Mouse (Mus musculus) right cerebral cortex, postnatal 25 days (tissue): Measurements from ENCODE around the gene Serpina1e.
"Not testable (repeated sequence)": the region's sequence is repeated elsewhere in the genome, so short reads cannot be mapped to it uniquely, and the experiment has no call there.

Experiments used
- DNase-seq: peaks from one replicate; pipeline ENCODE4 v3.0.0; 2022

Serpina1e gene

GRCm38 (mm10) chr12:103962337-103962736 lies 3.6 kb upstream of the Serpina1e start:
- no peak for DNase-seq

GRCm38 (mm10) chr12:103961716-103962115 lies 2.9 kb upstream of the Serpina1e start:
- DNase-seq: no peak

DNA sequence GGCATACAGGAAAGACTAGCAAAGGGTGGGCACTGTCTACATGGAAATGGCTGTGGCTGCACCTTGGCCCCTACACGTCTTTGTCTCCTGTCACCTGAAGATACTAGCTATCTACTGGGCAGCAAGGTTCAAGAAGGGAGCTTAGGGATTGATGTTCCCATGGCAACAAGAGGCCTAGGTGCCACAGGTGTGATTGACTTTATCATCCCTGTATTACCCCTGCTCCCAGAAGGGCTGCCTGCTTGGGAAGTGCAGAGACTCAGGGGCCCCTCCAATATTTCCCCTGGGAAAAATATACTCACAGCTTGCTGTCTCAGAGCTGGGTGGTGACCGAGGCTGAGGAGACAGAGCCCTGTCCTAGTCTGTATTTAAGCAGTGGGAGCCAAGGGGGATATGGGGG lies 2.2 kb downstream of the Serpina1e start:
- DNase-seq: not testable (repeated sequence)

DNA sequence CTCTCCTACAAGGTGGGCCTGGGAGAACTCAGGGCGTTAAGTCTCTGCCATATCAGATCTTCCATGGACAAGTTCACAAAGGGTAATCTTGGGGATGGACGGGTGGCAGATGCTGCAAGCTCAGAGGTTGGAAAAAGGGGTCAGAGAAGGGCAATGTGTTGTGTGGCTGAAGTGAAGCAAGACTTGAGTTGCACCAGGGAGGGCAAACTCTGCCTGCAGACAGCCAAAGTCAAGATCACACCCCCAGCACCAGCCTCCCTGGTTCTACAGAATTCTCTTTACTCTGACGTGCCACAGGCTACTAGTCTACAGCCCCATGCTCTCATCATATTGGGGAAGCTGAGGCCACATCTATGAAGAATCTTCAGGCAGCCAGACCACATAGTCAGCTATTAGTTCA lies 5.8 kb downstream of the Serpina1e start:
- not testable (repeated sequence) for DNase-seq

GRCm38 (mm10) chr12:103946243-103946642 lies 12.5 kb downstream of the Serpina1e start:
- no peak for DNase-seq

GRCm38 (mm10) chr12:103909181-103909580 lies 49.6 kb downstream of the Serpina1e start:
- DNase-seq: not testable (repeated sequence)

DNA sequence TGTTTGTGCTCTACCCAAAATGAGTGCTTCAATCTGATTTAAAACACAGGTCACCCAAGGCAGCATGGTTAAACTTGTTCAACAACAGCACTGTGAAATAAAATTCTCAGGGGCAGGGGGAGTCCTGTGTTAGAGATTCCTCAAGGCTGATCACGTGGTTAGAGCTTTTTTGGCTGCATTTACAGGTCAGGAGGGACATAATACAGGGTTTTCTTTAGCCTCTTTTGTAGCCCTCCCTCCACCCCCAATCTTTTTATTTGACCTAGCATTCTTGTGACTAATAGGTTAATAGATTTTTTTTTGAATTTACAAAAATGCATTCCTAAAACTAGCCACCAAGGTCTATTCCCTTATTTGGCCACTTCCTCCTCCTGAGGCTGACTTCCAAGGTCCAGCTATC lies 51.0 kb downstream of the Serpina1e start:
- DNase-seq: not testable (repeated sequence)

DNA sequence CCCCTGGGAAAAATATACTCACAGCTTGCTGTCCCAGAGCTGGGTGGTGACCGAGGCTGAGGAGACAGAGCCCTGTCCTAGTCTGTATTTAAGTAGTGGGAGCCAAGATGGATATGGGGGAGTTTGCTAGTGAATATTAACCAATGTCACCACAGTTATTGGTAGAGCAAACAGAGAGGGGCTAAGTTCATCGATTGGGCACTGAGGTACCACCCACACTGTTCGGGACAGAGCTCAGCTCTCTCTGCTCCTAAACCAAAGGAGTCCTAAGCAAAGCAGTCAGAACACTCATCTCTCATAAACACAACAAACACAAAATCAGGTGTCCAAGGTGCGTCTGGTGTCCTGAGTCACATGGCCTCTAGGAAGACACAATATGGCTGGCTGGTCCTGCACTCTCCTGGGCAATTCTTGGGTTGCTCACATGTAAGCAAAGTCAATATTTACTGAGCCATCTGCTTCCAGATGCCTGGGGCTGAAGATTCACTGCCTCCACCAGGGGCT lies 53.9 kb downstream of the Serpina1e start, which contains the start of gene Serpina1c:
Gene Serpina1c (minus strand): TSS at position 51 of the 504 bp plus-strand sequence.
- DNase-seq: not testable (repeated sequence)

- not testable (repeated sequence) for DNase-seq
Measured at GRCm38 (mm10) chr12:103901929-103902328, 56.8 kb downstream of the Serpina1e start.
